Mouse (Mus musculus) limb, embryonic 14.5 days (tissue): ENCODE results near the gene Matn3. TPM values are rescaled to one million over a fixed set of nuclear protein-coding genes. Genes with fewer than 3 reads are reported as not detected.

Source experiments
- ATAC-seq: fragments of 200-750 bp; cut with Nextera tagmentation; 2 replicates; pipeline ENCODE4 v1.8.0; 2017; ENCODE audit warnings: low read depth, moderate number of reproducible peaks, moderate TSS enrichment; ENCODE audit not compliant: low FRiP score
- DNase-seq: peaks from one replicate; pipeline ENCODE4 v3.0.0-alpha.2; 2015; ENCODE audit warnings: low spot score
- H3K27ac ChIP-seq: fragments of 300-500 bp; sonication (generic); replicated peaks from 2 replicates; pipeline ENCODE4 v1.5.1; 2014; ENCODE audit warnings: low read depth, mild to moderate bottlenecking, low read length, moderate library complexity, mixed read lengths
- H3K27me3 ChIP-seq: fragments of 300-500 bp; sonication (generic); 2 replicates; pipeline ENCODE4 v1.6.1; 2014; ENCODE audit warnings: low read length, mixed read lengths; ENCODE audit not compliant: control insufficient read depth, insufficient read depth
- H3K36me3 ChIP-seq: fragments of 300-500 bp; sonication (generic); 2 replicates; pipeline ENCODE4 v1.6.1; 2014; ENCODE audit warnings: mild to moderate bottlenecking, low read length, moderate library complexity, mixed read lengths; ENCODE audit not compliant: control insufficient read depth, insufficient read depth
- H3K4me1 ChIP-seq: fragments of 300-500 bp; sonication (generic); 2 replicates; pipeline ENCODE4 v1.6.1; 2014; ENCODE audit warnings: antibody characterized with exemption, low read length, mixed read lengths; ENCODE audit not compliant: control insufficient read depth, insufficient read depth
- H3K4me2 ChIP-seq: fragments of 300-500 bp; sonication (generic); replicated peaks from 2 replicates; pipeline ENCODE4 v1.6.1; 2014; ENCODE audit warnings: low read depth, mild to moderate bottlenecking, low read length, moderate library complexity; ENCODE audit not compliant: severe bottlenecking
- H3K4me3 ChIP-seq: fragments of 300-500 bp; sonication (generic); replicated peaks from 2 replicates; pipeline ENCODE4 v1.5.1; 2014; ENCODE audit warnings: low read length
- H3K9ac ChIP-seq: fragments of 300-500 bp; sonication (generic); 2 replicates; pipeline ENCODE4 v1.6.1; 2014; ENCODE audit warnings: mild to moderate bottlenecking, low read depth, low read length, moderate library complexity; ENCODE audit not compliant: severe bottlenecking
- H3K9me3 ChIP-seq: fragments of 300-500 bp; sonication (generic); 2 replicates; pipeline ENCODE4 v1.6.1; 2016; ENCODE audit warnings: low read length; ENCODE audit not compliant: control insufficient read depth
- POLR2A ChIP-seq: fragments of 200-500 bp; IDR thresholded peaks from 2 replicates; pipeline ENCODE4 v1.8.0; 2012; ENCODE audit warnings: inconsistent platforms, mild to moderate bottlenecking, moderate library complexity, borderline replicate concordance; ENCODE audit not compliant: insufficient read depth, insufficient read length; ENCODE audit errors: extremely low read depth
- WGBS: fragments of 180-500 bp; shearing (Covaris S2); extraction: QIAGEN DNeasy Blood & Tissue Kit; methylation state at CpG from one replicate; pipeline ENCODE4 v1.1.7; 2014; 5-methylcytosine and 5-hydroxymethylcytosine counted together
- polyA plus RNA-seq, 2 experiments: library from polyadenylated mRNA; depleted of rRNA in 1 of 2; stranded (reverse) in 1 of 2; unstranded in 1 of 2; fragments of >200 nt; fragmentation: Nextera tagmentation in 1 of 2; extraction: Ambion mirVana in 1 of 2; gene quantifications; 2 replicates each; pipeline versions ENCODE4 v1.2.1 to v1.2.3; 2012 to 2014

The Matn3 gene
- polyA plus RNA-seq (2012; rRNA removed) (75.9 and 93.4 TPM in 2 replicates), polyA plus RNA-seq (2014; fragmentation: Nextera tagmentation; extraction: Ambion mirVana) (30.3 and 34.3 TPM in 2 replicates)

GRCm38 (mm10) chr12:8947714-8948464, at the start of gene Matn3:
Matn3 (plus strand) TSS chr12:8947929.
- under 1% methylated on average over 30 of the region's 42 CpGs for WGBS
- H3K4me2 ChIP-seq, result peak within 1 kb of the TSS; percentile 96
- H3K36me3 ChIP-seq, result no peaks in the 10 kb centered on the region
- ATAC-seq, result peak; percentile 58; the same call in 1 of the 2 replicates
- TF ChIP-seq POLR2A, result no peak
- peak within 1 kb of the TSS; percentile 52 for H3K9ac ChIP-seq
- H3K4me1 ChIP-seq, result peaks cover 11% of the 10 kb centered on the region
- no peaks in the 10 kb centered on the region for H3K9me3 ChIP-seq
- H3K27ac ChIP-seq, result peak within 1 kb of the TSS; percentile 53
- peak; percentile 61 for DNase-seq
- H3K4me3 ChIP-seq, result peak within 1 kb of the TSS; percentile 46
- no peaks in the 10 kb centered on the region for H3K27me3 ChIP-seq

DNA sequence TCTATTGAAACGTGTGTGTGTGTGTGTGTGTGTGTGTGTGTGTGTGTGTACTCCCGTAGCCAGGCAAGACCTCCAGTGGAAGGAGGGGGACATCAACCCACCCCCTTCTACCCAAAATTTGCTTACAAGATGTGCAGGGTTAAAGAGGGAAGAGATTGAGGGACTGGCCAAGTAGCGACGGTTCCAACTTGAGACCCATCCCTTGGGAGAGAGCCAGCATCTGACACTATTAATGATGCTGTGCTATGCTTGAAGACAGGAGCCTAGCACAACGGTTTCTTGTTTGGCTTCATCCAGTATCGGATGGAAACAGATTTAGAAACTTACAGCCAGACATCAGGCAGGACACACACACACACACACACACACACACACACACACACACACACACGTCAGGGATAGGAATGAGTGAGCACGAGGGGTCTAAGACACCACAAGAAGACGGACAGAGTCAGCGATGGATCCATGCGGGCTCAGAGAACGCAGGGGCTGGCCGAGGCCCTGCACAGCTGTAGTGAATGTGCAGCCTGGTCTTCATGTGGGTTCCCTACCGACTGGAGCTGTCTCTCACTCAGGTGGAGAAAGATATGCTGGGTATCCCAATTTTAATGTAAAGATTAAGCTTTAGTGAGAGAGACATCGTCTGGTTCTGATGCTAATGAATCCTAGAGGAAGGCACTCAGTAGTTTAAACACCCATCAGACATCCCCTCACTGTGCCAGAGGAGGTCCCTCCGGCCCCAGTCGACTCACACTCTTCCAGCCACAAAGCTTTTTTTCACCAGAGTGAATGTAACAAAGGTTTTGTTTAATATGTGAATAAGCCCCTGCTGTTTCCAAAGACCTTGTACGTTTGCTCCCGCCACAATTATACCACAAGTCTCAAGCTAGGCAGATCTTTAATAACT, 48.6 kb upstream of the Matn3 start:
- H3K9ac ChIP-seq, result no peak overlapping the region

GRCm38 (mm10) chr12:8900107-8900698, 47.5 kb upstream of the Matn3 start:
- no peak overlapping the region for H3K4me3 ChIP-seq
- no peak for TF ChIP-seq POLR2A
- DNase-seq, result no peak
- H3K36me3 ChIP-seq, result no peaks in the 10 kb centered on the region
- no peaks in the 10 kb centered on the region for H3K9me3 ChIP-seq
- H3K4me2 ChIP-seq, result no peak overlapping the region
- ATAC-seq, result peak; percentile 38; the same call in 1 of the 2 replicates
- no peaks in the 10 kb centered on the region for H3K27me3 ChIP-seq
- 28% methylated on average over 4 of the region's 4 CpGs for WGBS
- peak overlapping the region; percentile 10; the same call in 1 of the 2 replicates for H3K27ac ChIP-seq
- peaks cover 27% of the 10 kb centered on the region for H3K4me1 ChIP-seq
- no peak overlapping the region for H3K9ac ChIP-seq

More for the DNA sequence above, 48.6 kb upstream of the Matn3 start:
- H3K9me3 ChIP-seq, result no peaks in the 10 kb centered on the region
- 64% methylated on average over 19 of the region's 19 CpGs for WGBS
- no peak for ATAC-seq
- no peak overlapping the region for H3K27ac ChIP-seq
- H3K4me2 ChIP-seq, result no peak overlapping the region
- no peaks in the 10 kb centered on the region for H3K27me3 ChIP-seq
- TF ChIP-seq POLR2A, result no peak
- H3K4me1 ChIP-seq, result peaks cover 27% of the 10 kb centered on the region
- no peak overlapping the region for H3K4me3 ChIP-seq
- H3K36me3 ChIP-seq, result no peaks in the 10 kb centered on the region
- no peak for DNase-seq

GRCm38 (mm10) chr12:8900919-8901663, 46.6 kb upstream of the Matn3 start:
- WGBS, result 31% methylated on average over 5 of the region's 5 CpGs
- TF ChIP-seq POLR2A, result no peak
- Histone ChIP-seq H3K4me1 (peaks cover 27% of the 10 kb centered on the region), H3K4me2 (no peak overlapping the region), H3K4me3 (no peak overlapping the region), H3K36me3 (no peaks in the 10 kb centered on the region), H3K27me3 (no peaks in the 10 kb centered on the region), H3K27ac (no peak overlapping the region; the same call in 1 of the 2 replicates), H3K9ac (no peak overlapping the region), H3K9me3 (no peaks in the 10 kb centered on the region)
- peak; percentile 42 for ATAC-seq
- peak; percentile 46 for DNase-seq
